Mouse (Mus musculus): Measurements from ENCODE around the gene Ccdc85a.
"Not testable (repeated sequence)": the region's sequence is repeated elsewhere in the genome, so short reads cannot be mapped to it uniquely, and the experiment has no call there.

Ccdc85a gene

GRCm38 (mm10) chr11:28422451-28423231 is 161.5 kb downstream of the Ccdc85a start:
- DNase-seq (ENCODE audit: low spot score): no peak

GRCm38 (mm10) chr11:28415841-28416240 is 168.3 kb downstream of the Ccdc85a start:
- no peak for DNase-seq (ENCODE audit: low spot score)

GRCm38 (mm10) chr11:28409880-28410279 is 174.2 kb downstream of the Ccdc85a start:
- DNase-seq (ENCODE audit: low spot score): not testable (repeated sequence)

GRCm38 (mm10) chr11:28397166-28397565 is 187.0 kb downstream of the Ccdc85a start:
- no peak for DNase-seq (ENCODE audit: low spot score)

- no peak for DNase-seq (ENCODE audit: low spot score)
Measured at GRCm38 (mm10) chr11:28375891-28376290, 208.2 kb downstream of the Ccdc85a start.

- DNase-seq (ENCODE audit: low spot score): no peak
Measured at GRCm38 (mm10) chr11:28374636-28375035, 209.5 kb downstream of the Ccdc85a start.

- DNase-seq (ENCODE audit: low spot score): not testable (repeated sequence)
Measured at GRCm38 (mm10) chr11:28371381-28371780, 212.7 kb downstream of the Ccdc85a start.

- no peak for DNase-seq (ENCODE audit: low spot score)
Measured at GRCm38 (mm10) chr11:28365929-28366244, 218.2 kb downstream of the Ccdc85a start.

- peak; percentile 67 for DNase-seq (ENCODE audit: low spot score)
Measured at GRCm38 (mm10) chr11:28365209-28365928, 218.8 kb downstream of the Ccdc85a start.

- no peak for DNase-seq (ENCODE audit: low spot score)
Measured at GRCm38 (mm10) chr11:28343465-28343864, 240.7 kb downstream of the Ccdc85a start.

GRCm38 (mm10) chr11:28341887-28342286 is 242.2 kb downstream of the Ccdc85a start:
- DNase-seq (ENCODE audit: low spot score): no peak

- not testable (repeated sequence) for DNase-seq (ENCODE audit: low spot score)
Measured at GRCm38 (mm10) chr11:28339224-28340150, 244.6 kb downstream of the Ccdc85a start, which contains the start of gene Gm6685. Gene Gm6685 (minus strand): TSS chr11:28339867.
